Mouse (Mus musculus) stomach, postnatal 0 days (tissue): ENCODE measurements at regions not wholly inside any gene's neighbourhood (a gene's known extent, or its start where the extent isn't known, plus 50 kb on each side); places are given as distances from the start of the nearest gene placed in this dataset.

Experiments
- CTCF ChIP-seq: IDR thresholded peaks from 2 replicates; pipeline ENCODE4 v1.5.1; 2016; ENCODE audit warnings: antibody characterized with exemption, low read depth, mild to moderate bottlenecking, moderate library complexity
- EP300 ChIP-seq: optimal IDR thresholded peaks from 2 replicates; pipeline ENCODE3; 2016; ENCODE audit warnings: antibody characterized with exemption

GRCm38 (mm10) chr10:66470684-66471083 lies 625.2 kb upstream of the Jmjd1c start:
- TF ChIP-seq CTCF (no peak), EP300 (no peak)
